Mouse (Mus musculus) megakaryocyte, adult 5-6 weeks (primary cell): ENCODE measurements around the gene Ide. TPM values are rescaled to one million over a fixed set of nuclear protein-coding genes. Genes with fewer than 3 reads are reported as not detected.

Experiments
- ATAC-seq: 2 replicates; pipeline ENCODE4 v1.8.0; 2016; ENCODE audit warnings: mild to moderate bottlenecking, inconsistent platforms; ENCODE audit not compliant: poor library complexity, severe bottlenecking
- total RNA-seq, 2 experiments: library from RNA; stranded (forward) in 1 of 2; stranded (reverse) in 1 of 2; fragments of 153-499, 151-499 nt in 1 of 2; fragments of 221-1000, 200-1000 nt in 1 of 2; gene quantifications; 2 replicates each; pipeline versions ENCODE4 v1.2.3 to v1.2.4; 2015 to 2017

The Ide gene
- total RNA-seq (2015) (41.2 and 47.1 TPM in 2 replicates), total RNA-seq (2017) (32.2 and 45.0 TPM in 2 replicates)

GRCm38 (mm10) chr19:37337752-37338151 is at the start of gene Ide:
TSS of gene Ide (minus strand) at chr19:37337852.
- ATAC-seq = no peak

GRCm38 (mm10) chr19:37386126-37386525 is 48.5 kb upstream of the Ide start:
- no peak for ATAC-seq

- no peak for ATAC-seq
These were observed 41.2 kb upstream of the Ide start for GRCm38 (mm10) chr19:37378816-37379215.

GRCm38 (mm10) chr19:37377404-37377990 is 39.8 kb upstream of the Ide start:
- ATAC-seq = no peak

- ATAC-seq = no peak
These were observed 39.2 kb upstream of the Ide start for GRCm38 (mm10) chr19:37376841-37377240.

- ATAC-seq = peak; percentile 96
These were observed 38.3 kb upstream of the Ide start, which contains the start of gene Kif11 for GRCm38 (mm10) chr19:37375755-37376615. TSS of gene Kif11 (plus strand) at chr19:37376403.

- ATAC-seq = no peak
These were observed 37.5 kb upstream of the Ide start for GRCm38 (mm10) chr19:37374941-37375754.

- peak; percentile 87 for ATAC-seq
These were observed 32.7 kb upstream of the Ide start for GRCm38 (mm10) chr19:37370356-37370755.

GRCm38 (mm10) chr19:37369921-37370320 is 32.3 kb upstream of the Ide start:
- peak; percentile 48; the same call in 1 of the 2 replicates for ATAC-seq

- no peak for ATAC-seq
These were observed 31.3 kb upstream of the Ide start for GRCm38 (mm10) chr19:37368990-37369389.

GRCm38 (mm10) chr19:37363128-37363939 is 25.7 kb upstream of the Ide start:
- ATAC-seq = no peak

GRCm38 (mm10) chr19:37362545-37362944 is 24.9 kb upstream of the Ide start:
- no peak for ATAC-seq

- ATAC-seq = no peak
These were observed 22.4 kb upstream of the Ide start for GRCm38 (mm10) chr19:37360044-37360443.

- no peak for ATAC-seq
These were observed 15.7 kb upstream of the Ide start for GRCm38 (mm10) chr19:37353331-37353730.

GRCm38 (mm10) chr19:37352756-37353155 is 15.1 kb upstream of the Ide start:
- no peak for ATAC-seq

- ATAC-seq = no peak
These were observed 11.3 kb upstream of the Ide start for GRCm38 (mm10) chr19:37348952-37349351.

- ATAC-seq = no peak
These were observed 10.7 kb upstream of the Ide start for GRCm38 (mm10) chr19:37348331-37348730.

GRCm38 (mm10) chr19:37346258-37346657 is 8.6 kb upstream of the Ide start:
- no peak for ATAC-seq

- no peak for ATAC-seq
These were observed 6.2 kb upstream of the Ide start for GRCm38 (mm10) chr19:37343899-37344298.

GRCm38 (mm10) chr19:37340931-37341330 is 3.3 kb upstream of the Ide start:
- ATAC-seq = no peak
